Mouse (Mus musculus) ES-E14 (cell line): ENCODE measurements around the gene Cyb561d1. TPM values are rescaled to one million over a fixed set of nuclear protein-coding genes. Genes with fewer than 3 reads are reported as not detected.

Experiments
- DNase-seq: peaks from one replicate; pipeline ENCODE4 v3.0.0-alpha.2; 2013; ENCODE audit warnings: low read depth, low spot score
- H3K27ac ChIP-seq: 2 replicates; pipeline ENCODE4 v1.5.1; 2012; ENCODE audit warnings: low read depth, mild to moderate bottlenecking, low read length, moderate library complexity, mixed read lengths; ENCODE audit not compliant: poor library complexity, insufficient read depth, severe bottlenecking
- H3K36me3 ChIP-seq: 2 replicates; pipeline ENCODE4 v1.6.1; 2012; ENCODE audit warnings: mild to moderate bottlenecking, low read length, moderate library complexity, mixed read lengths; ENCODE audit not compliant: control insufficient read depth, poor library complexity, insufficient read depth, severe bottlenecking
- H3K4me1 ChIP-seq, 2 experiments: fragments of 150-350 bp in 1 of 2; sonication (generic) in 1 of 2; 2 replicates each; pipeline ENCODE4 v1.6.1; 2012; ENCODE audit warnings: low read length in 2 of 2, mild to moderate bottlenecking in 1 of 2, mixed read lengths in 1 of 2; ENCODE audit not compliant: control insufficient read depth in 2 of 2, insufficient read depth in 2 of 2, poor library complexity in 1 of 2
- H3K4me3 ChIP-seq, 2 experiments: fragments of 150-350 bp in 1 of 2; sonication (generic) in 1 of 2; 2 replicates each; pipeline ENCODE4 v1.5.1; 2012; ENCODE audit warnings: low read length in 2 of 2, low read depth in 1 of 2, mild to moderate bottlenecking in 1 of 2, mixed read lengths in 1 of 2; ENCODE audit not compliant: insufficient read depth in 1 of 2, poor library complexity in 1 of 2, severe bottlenecking in 1 of 2
- H3K9ac ChIP-seq: 2 replicates; pipeline ENCODE4 v1.6.1; 2012; ENCODE audit warnings: low read depth, mild to moderate bottlenecking, low read length, mixed read lengths; ENCODE audit not compliant: poor library complexity, insufficient read depth, severe bottlenecking
- H3K9me3 ChIP-seq: fragments of 150-350 bp; sonication (generic); 2 replicates; pipeline ENCODE4 v1.6.1; 2012; ENCODE audit warnings: low read depth, mild to moderate bottlenecking, low read length; ENCODE audit not compliant: control insufficient read depth, insufficient read depth
- CHD2 ChIP-seq: IDR thresholded peaks from 2 replicates; pipeline ENCODE4 v1.6.1; 2014; ENCODE audit warnings: mild to moderate bottlenecking, low read depth, low read length, inconsistent platforms
- HCFC1 ChIP-seq: IDR thresholded peaks from 2 replicates; pipeline ENCODE4 v1.6.1; 2012; ENCODE audit warnings: low read length, inconsistent platforms, borderline replicate concordance; ENCODE audit not compliant: insufficient read depth
- MAFK ChIP-seq: IDR thresholded peaks from 2 replicates; pipeline ENCODE4 v1.6.1; 2014; ENCODE audit warnings: mild to moderate bottlenecking, low read depth, low read length, inconsistent platforms; ENCODE audit not compliant: insufficient read depth
- ZC3H11A ChIP-seq: IDR thresholded peaks from 2 replicates; pipeline ENCODE4 v1.6.1; 2012; ENCODE audit warnings: low read depth, mild to moderate bottlenecking, inconsistent platforms, low read length, borderline replicate concordance
- ZNF384 ChIP-seq: IDR thresholded peaks from 2 replicates; pipeline ENCODE4 v1.6.1; 2012; ENCODE audit warnings: low read depth, low read length, inconsistent platforms
- in situ Hi-C, 2 experiments: fragments of 600-800 bp; cut with MboI; formaldehyde crosslinking; loops; one replicate each; pipeline ENCODE4 v1.15.1; 2025; ENCODE audit warnings: low sequenced_read_pairs in 2 of 2, inconsistent platforms in 1 of 2; ENCODE audit not compliant: unreplicated experiment in 2 of 2
- total RNA-seq: library from RNA; depleted of rRNA; stranded (reverse); fragments of 300-350 nt; gene quantifications from 2 replicates; pipeline ENCODE4 v1.2.3, GENCODE M21; 2012

Cyb561d1 gene
- total RNA-seq, 1 experiment: 2.2 TPM

DNA sequence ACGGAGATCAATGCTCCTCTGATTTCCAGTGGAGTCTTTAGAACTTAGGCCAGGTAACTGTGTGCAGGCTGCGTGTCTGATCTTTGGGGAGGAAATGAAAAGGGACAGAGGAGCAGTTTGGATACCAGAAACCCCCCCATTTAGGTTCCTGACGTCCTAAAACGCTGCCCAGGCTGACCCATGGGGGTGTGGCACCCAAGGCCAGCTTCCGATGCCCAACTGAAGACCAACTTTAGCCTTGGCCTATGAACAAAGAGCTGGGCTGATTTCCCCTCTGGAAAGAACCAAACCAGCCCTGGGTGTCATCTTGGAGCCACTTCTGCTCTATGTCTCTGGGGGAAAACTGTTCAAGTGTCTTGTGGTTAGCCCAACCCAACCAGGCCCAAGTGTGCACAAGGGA, 36.9 kb downstream of the Cyb561d1 start:
- no peak for DNase-seq
- in situ Hi-C loops: no loop called here
- no peaks in the 10 kb centered on the region for H3K9me3 ChIP-seq
- H3K9ac ChIP-seq: no peak overlapping the region
- no peak overlapping the region for H3K27ac ChIP-seq
- no peaks in the 10 kb centered on the region for H3K36me3 ChIP-seq
- peaks cover 0 to 7% of the 10 kb centered on the region in 2 experiments; a peak in 1 of 4 replicates for H3K4me1 ChIP-seq
- no peak overlapping the region for H3K4me3 ChIP-seq
- TF ChIP-seq MAFK (no peak), CHD2 (no peak), ZC3H11A (no peak), ZNF384 (no peak), HCFC1 (no peak)

DNA sequence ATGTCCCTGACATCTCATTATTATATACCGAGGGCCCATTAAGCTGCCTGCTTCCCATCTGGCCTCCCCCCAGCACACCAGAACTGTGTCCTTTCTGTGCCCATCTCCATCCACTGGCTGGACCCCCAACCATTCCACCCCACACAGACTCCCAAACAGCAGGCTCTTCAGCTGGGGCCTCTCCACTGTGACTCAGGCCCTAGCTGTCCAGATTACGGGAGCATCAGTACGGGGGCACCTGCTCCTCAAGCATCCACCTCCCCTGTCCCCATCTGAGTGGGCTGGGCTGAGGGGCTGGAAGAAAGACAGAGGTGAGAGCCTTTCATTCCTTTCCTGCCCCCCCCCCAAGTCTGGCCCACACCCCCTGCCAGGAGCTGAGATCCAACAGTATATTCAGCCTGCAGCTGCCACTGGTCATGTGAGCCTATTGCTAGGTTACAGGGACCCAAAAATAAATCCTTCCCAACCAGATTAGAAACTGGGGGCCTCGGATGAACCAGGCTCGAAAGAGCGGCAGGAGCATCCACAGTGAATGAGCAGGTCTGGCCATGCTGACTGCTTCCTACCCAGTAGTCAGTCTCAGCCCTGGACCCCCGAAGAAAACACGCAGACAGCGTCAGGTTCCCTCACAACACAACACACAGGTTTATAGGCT, 42.5 kb downstream of the Cyb561d1 start:
- H3K9me3 ChIP-seq: no peaks in the 10 kb centered on the region
- no peak overlapping the region for H3K27ac ChIP-seq
- no peaks in the 10 kb centered on the region for H3K36me3 ChIP-seq
- no peak for TF ChIP-seq ZNF384
- TF ChIP-seq HCFC1: no peak
- TF ChIP-seq ZC3H11A: no peak
- no peak for TF ChIP-seq CHD2
- TF ChIP-seq MAFK: no peak
- no peak overlapping the region for H3K4me3 ChIP-seq
- in situ Hi-C loops: no loop called here
- no peak for DNase-seq
- no peak overlapping the region for H3K9ac ChIP-seq
- no peaks in the 10 kb centered on the region; a peak in 1 of 4 replicates for H3K4me1 ChIP-seq

DNA sequence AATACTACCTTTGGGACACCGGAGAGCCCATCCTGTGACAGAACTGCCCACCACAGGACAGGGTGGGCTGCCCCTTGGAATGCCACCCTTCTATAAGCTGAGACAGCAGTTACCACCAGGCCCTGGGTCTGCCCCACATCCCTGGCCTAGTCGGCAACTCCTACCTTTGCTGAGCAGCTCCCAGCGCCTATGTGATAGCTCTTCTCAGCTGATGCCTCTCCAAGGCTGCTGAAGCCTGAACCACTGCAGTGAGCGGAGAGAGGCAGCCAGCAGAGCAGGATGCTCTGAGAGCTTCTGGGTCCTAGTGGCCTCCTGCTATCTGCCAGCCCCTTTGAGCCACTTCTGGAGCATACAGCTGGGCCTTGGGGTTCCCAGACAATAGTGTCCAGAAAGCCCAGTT, 46.4 kb downstream of the Cyb561d1 start, which contains the start of gene Gpr61:
Gene Gpr61 (minus strand): TSS at position 227 of the 400 bp plus-strand sequence.
- no peak for TF ChIP-seq CHD2
- TF ChIP-seq ZC3H11A: no peak
- no peak for TF ChIP-seq ZNF384
- no peak for TF ChIP-seq MAFK
- TF ChIP-seq HCFC1: no peak
- no peak within 1 kb of the TSS for H3K27ac ChIP-seq
- DNase-seq: no peak
- H3K36me3 ChIP-seq: no peaks in the 10 kb centered on the region
- H3K9me3 ChIP-seq: no peaks in the 10 kb centered on the region
- in situ Hi-C loops: no loop called here
- peaks cover 0 to 8% of the 10 kb centered on the region in 2 experiments; a peak in 1 of 4 replicates for H3K4me1 ChIP-seq
- no peak within 1 kb of the TSS for H3K9ac ChIP-seq
- H3K4me3 ChIP-seq: no peak within 1 kb of the TSS

DNA sequence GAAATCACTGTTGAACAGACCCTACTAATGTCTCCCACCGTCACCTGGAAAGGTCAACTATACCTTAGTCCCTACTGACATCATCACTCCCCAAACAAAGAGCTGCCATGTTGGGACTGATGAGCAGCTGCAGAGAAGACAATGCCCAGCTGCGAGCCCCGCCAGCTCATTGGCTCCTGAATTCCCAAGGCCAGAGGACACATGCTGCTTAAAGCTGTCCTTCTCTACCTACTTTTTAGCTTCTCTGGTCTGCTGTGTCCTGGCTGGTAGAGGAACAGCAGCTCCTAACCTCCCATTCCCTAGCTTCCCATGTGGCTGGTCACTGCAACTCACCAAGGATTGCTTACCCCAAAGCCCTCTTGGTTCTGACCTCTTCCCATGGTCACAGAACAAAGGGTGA, 48.7 kb downstream of the Cyb561d1 start:
- Histone ChIP-seq H3K4me1 (peaks cover 0 to 8% of the 10 kb centered on the region in 2 experiments; a peak in 1 of 4 replicates), H3K9ac (no peak overlapping the region), H3K9me3 (no peaks in the 10 kb centered on the region), H3K4me3 (no peak overlapping the region), H3K36me3 (no peaks in the 10 kb centered on the region), H3K27ac (no peak overlapping the region)
- no peak for DNase-seq
- in situ Hi-C loops: no loop called here
- TF ChIP-seq ZNF384 (no peak), ZC3H11A (no peak), CHD2 (no peak), HCFC1 (no peak), MAFK (no peak)
